Mouse (Mus musculus) C2C12 (cell line): ENCODE measurements around the gene Liph.

Experiments used
- CEBPB ChIP-seq: IDR thresholded peaks from one replicate; pipeline ENCODE4 v1.6.1; 2011; ENCODE audit warnings: low read depth, mild to moderate bottlenecking, control low read depth, moderate library complexity
- CTCF ChIP-seq: IDR thresholded peaks from one replicate; pipeline ENCODE4 v1.5.1; 2011; ENCODE audit not compliant: control insufficient read depth, insufficient read depth, insufficient read length
- MAX ChIP-seq: IDR thresholded peaks from one replicate; pipeline ENCODE4 v1.6.1; 2011; ENCODE audit warnings: mild to moderate bottlenecking, control low read depth
- MYOD1 ChIP-seq: IDR thresholded peaks from one replicate; pipeline ENCODE4 v1.6.1; 2011; ENCODE audit warnings: low read depth; ENCODE audit not compliant: control insufficient read depth, insufficient read length
- MYOG ChIP-seq: IDR thresholded peaks from one replicate; pipeline ENCODE4 v1.6.1; 2011; ENCODE audit not compliant: control insufficient read depth, insufficient read length; ENCODE audit errors: extremely low read depth
- USF1 ChIP-seq: IDR thresholded peaks from one replicate; pipeline ENCODE4 v1.6.1; 2011; ENCODE audit warnings: low read depth, mild to moderate bottlenecking, control low read depth, moderate library complexity

DNA sequence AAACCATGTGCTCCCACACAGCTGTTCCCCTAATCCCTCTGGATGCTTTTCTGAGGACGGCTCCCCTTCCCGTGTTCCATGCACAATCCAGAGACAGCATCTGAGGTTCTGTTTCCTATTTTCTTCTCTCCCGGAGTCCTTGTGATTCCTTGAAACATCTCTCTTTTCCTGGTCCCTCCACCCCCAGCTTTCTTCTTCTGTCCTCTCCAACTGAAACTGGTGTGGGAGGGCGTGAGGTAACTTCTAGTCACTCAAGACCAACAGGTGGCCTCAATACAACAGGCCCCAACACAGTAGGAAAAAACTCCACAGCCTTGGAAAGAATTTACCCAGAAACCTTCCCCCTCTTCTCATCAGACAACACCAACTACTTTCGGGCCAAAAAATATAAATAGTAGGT lies 18.1 kb downstream of the Liph start:
- TF ChIP-seq CTCF: no peak
- no peak for TF ChIP-seq MYOG
- no peak for TF ChIP-seq MAX
- TF ChIP-seq USF1: no peak
- TF ChIP-seq MYOD1: no peak
- TF ChIP-seq CEBPB: no peak
